Mouse (Mus musculus) stomach, postnatal 0 days (tissue): ENCODE data around the gene Ppp2r5e.

Source experiments
- CTCF ChIP-seq: IDR thresholded peaks from 2 replicates; pipeline ENCODE4 v1.5.1; 2016; ENCODE audit warnings: antibody characterized with exemption, low read depth, mild to moderate bottlenecking, moderate library complexity
- EP300 ChIP-seq: optimal IDR thresholded peaks from 2 replicates; pipeline ENCODE3; 2016; ENCODE audit warnings: antibody characterized with exemption

DNA sequence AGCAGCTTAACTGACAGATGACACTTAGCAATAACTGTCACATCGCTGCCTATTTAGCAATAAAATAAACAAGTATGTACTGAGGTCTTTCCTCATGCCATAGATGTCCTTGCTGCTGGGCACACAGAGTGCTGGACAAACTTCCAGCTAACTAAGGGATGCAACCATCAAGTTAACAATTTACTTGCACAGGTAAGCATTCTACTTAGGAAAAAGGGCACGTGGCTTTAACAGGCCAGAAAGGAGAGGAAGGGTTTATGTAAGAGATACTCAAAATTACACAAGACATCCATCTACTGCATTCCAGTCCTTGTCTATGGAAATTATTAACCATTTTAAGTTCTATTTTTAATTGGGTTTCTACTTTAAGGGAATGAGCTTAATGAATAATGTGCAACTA lies 123.0 kb downstream of the Ppp2r5e start:
- no peak for TF ChIP-seq CTCF
- no peak for TF ChIP-seq EP300
